13 mouse cellular contexts compared by ENCODE assay signal in the genomic region with DNA sequence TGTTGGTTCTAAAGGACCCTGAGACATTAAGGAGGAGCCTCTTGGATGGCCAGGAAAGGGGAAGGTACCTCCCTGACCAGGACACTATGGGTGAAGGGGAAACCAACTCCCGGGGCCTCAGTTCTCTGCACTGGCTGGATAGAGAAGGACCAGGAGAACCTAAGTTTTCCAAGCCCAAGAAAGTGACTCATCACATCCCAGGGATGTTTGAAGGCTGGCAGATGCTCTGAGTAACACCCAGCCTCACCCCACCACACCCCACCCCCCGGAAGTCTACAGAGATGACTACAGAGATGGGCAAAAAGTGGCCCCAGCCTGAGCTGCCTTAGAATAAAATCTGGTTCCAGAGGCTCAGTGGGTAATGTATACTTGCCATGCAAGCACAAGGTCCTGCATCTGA.
"Had no signal": no experiment of that assay in that cellular context is flagged by ENCODE, and none has a peak within 500 bp of the region (broad histone marks: within the 10 kb centered on the region; RNA-seq: fewer than 3 reads in every experiment).

No protein-coding gene starts in this region.

- DNase-seq: gastrocnemius, postnatal 14 days; gastrocnemius, postnatal 36 days; heart, adult 11 months; heart, adult 2 months; heart, postnatal 14 days; heart, postnatal 36 days; kidney, adult 11 months; kidney, adult 2 months; kidney, postnatal 10 days; kidney, postnatal 25 days; kidney, postnatal 4 days; liver; liver, embryonic 13.5 days had no signal
